Mouse (Mus musculus): ENCODE measurements around the gene Skap1. TPM values are rescaled to one million over a fixed set of nuclear protein-coding genes. Genes with fewer than 3 reads are reported as not detected.
A peak's percentile ranks its signal among the peaks of the same experiment; 100 is the strongest.

The Skap1 gene
- polyA plus RNA-seq, 1 experiment from 2014 or later = 7.6 TPM

DNA sequence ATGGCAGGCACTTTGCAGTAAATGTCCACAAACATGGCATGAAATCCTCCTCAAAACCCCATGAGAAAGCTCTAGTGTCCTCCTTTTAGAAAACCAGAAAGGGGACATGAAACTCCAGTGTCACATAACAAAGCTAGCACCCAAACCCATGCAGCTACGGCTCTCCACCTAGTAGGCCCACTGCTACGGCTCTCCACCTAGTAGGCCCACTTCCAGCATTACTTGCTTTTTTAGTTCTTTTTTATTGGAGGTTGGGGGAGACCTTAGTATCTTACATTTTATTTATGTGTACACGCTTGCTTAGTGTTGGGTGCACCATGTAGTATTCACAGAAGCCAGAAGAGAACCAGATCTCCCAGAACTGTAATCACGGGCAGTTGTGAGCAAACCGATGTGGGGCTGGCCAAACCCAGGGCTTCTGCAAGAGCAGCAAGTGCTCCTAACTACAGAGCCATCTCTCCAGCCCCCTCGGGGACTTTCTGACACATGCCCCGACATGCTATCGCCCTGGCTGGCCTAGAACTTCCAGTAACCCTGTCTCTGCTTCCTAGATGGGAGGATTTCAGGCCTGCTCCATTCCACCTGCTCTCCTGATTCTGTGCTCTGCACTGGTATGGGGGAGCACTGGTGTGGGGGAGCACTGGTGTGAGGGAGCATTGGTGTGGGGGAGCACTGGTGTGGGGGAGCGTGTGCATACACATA lies 307.0 kb downstream of the Skap1 start:
- Histone ChIP-seq H3K4me1 (replicated peaks; ENCODE audit: insufficient read depth, low read length) (peaks cover 3% of the 10 kb centered on the region; the same call in 1 of the 2 replicates), H3K36me3 (ENCODE audit: insufficient read depth, low read length) (peaks cover 30% of the 10 kb centered on the region; the same call in 1 of the 2 replicates), H3K9me3 (replicated peaks; ENCODE audit: low read length) (no peaks in the 10 kb centered on the region), H3K4me3 (replicated peaks; ENCODE audit: low read depth, low read length) (no peak overlapping the region), H3K9ac (ENCODE audit: low read depth, low read length) (no peak overlapping the region), H3K4me2 (ENCODE audit: low read length) (no peak overlapping the region), H3K27ac (no peak overlapping the region), H3K27me3 (ENCODE audit: insufficient read depth, low read length) (no peaks in the 10 kb centered on the region)
- 96% methylated on average over 9 of the region's 9 CpGs for WGBS
- ATAC-seq (replicated peaks; ENCODE audit: low FRiP score, low read depth) (no peak), DNase-seq (ENCODE audit: low spot score) (no peak)
- TF ChIP-seq CTCF (IDR thresholded peaks at IDR 0.05; ENCODE audit: low read depth) = no peak

DNA sequence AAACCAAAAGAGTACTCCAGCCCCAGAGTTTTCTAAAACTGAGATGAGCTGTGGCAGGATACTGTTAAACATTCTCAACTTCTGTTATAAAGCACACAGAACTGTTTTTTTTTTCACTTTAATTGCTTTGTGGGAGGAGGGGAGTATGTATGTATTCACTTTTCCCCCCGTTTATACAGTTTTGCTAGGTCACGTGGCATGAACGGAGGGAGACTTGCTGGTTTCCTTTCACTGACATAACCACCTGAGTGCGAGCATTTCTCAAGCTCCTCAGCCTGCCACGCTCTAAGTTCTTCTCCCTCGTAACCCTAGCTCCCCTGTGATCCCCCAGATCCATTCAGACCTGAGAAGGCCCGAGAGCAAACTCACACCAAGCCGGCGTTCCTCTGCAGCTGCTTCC lies 308.0 kb downstream of the Skap1 start:
- Histone ChIP-seq H3K4me1 (replicated peaks; ENCODE audit: insufficient read depth, low read length) (peaks cover 7% of the 10 kb centered on the region), H3K36me3 (ENCODE audit: insufficient read depth, low read length) (peaks cover 30% of the 10 kb centered on the region; the same call in 1 of the 2 replicates), H3K27ac (no peak overlapping the region), H3K4me3 (replicated peaks; ENCODE audit: low read depth, low read length) (no peak overlapping the region), H3K4me2 (ENCODE audit: low read length) (no peak overlapping the region), H3K27me3 (ENCODE audit: insufficient read depth, low read length) (no peaks in the 10 kb centered on the region), H3K9ac (ENCODE audit: low read depth, low read length) (no peak overlapping the region), H3K9me3 (replicated peaks; ENCODE audit: low read length) (no peaks in the 10 kb centered on the region)
- DNase-seq (ENCODE audit: low spot score) = no peak
- WGBS = 87% methylated on average over 9 of the region's 9 CpGs
- no peak for ATAC-seq (replicated peaks; ENCODE audit: low FRiP score, low read depth)
- no peak for TF ChIP-seq CTCF (IDR thresholded peaks at IDR 0.05; ENCODE audit: low read depth)

DNA sequence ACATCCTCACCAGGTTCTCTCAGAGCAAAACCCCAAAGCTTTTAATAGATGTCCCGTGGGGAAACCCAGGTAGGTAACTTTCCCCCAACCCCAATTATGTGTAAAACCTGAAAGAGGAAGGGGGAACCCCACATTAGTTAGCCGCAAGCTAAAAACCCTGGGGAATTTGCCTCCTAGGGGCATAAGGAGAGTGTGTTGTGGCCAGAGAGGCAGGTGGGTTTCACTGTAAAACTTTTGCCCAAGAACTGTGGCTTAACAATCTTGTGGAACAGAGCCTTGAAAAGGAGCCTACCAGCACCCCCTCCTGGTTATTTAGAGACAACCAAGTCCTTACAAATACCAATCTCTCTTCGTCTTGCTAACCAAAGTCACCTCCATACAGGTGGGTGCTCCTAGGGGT lies 310.1 kb downstream of the Skap1 start:
- DNase-seq (ENCODE audit: low spot score) (peak; percentile 50), ATAC-seq (replicated peaks; ENCODE audit: low FRiP score, low read depth) (no peak)
- Histone ChIP-seq H3K27ac (no peak overlapping the region), H3K36me3 (ENCODE audit: insufficient read depth, low read length) (peaks cover 22% of the 10 kb centered on the region; the same call in 1 of the 2 replicates), H3K9me3 (replicated peaks; ENCODE audit: low read length) (no peaks in the 10 kb centered on the region), H3K4me1 (replicated peaks; ENCODE audit: insufficient read depth, low read length) (peaks cover 7% of the 10 kb centered on the region), H3K4me3 (replicated peaks; ENCODE audit: low read depth, low read length) (no peak overlapping the region), H3K4me2 (ENCODE audit: low read length) (peak overlapping the region; percentile 16; the same call in 1 of the 2 replicates), H3K27me3 (ENCODE audit: insufficient read depth, low read length) (no peaks in the 10 kb centered on the region), H3K9ac (ENCODE audit: low read depth, low read length) (no peak overlapping the region)
- 72% methylated on average over 3 of the region's 3 CpGs for WGBS
- peak; percentile 53 for TF ChIP-seq CTCF (IDR thresholded peaks at IDR 0.05; ENCODE audit: low read depth)

DNA sequence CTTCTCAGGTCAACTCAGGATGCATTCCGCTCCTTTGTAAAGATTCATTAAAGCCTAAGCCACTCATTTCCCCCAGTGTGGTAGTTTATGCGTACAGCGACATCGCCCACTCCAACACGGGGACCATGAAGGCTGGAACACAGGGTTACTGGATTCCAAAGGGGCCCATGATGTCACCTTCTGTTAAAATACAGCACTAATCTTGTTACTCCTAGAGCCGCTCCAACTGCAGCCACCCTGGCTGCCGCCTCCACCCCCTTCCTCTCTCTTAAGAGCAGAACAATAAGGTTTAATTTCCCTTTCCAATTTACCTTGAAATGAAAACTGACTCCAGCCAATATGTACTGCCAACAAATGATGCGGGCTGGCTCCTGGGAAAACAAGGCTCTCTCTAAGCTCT lies 310.7 kb downstream of the Skap1 start:
- Histone ChIP-seq H3K9me3 (replicated peaks; ENCODE audit: low read length) (no peaks in the 10 kb centered on the region), H3K27ac (no peak overlapping the region), H3K4me3 (replicated peaks; ENCODE audit: low read depth, low read length) (no peak overlapping the region), H3K9ac (ENCODE audit: low read depth, low read length) (no peak overlapping the region), H3K4me1 (replicated peaks; ENCODE audit: insufficient read depth, low read length) (peaks cover 7% of the 10 kb centered on the region), H3K4me2 (ENCODE audit: low read length) (peak overlapping the region; percentile 16; the same call in 1 of the 2 replicates), H3K27me3 (ENCODE audit: insufficient read depth, low read length) (no peaks in the 10 kb centered on the region), H3K36me3 (ENCODE audit: insufficient read depth, low read length) (peaks cover 22% of the 10 kb centered on the region; the same call in 1 of the 2 replicates)
- ATAC-seq (replicated peaks; ENCODE audit: low FRiP score, low read depth) (no peak), DNase-seq (ENCODE audit: low spot score) (no peak)
- TF ChIP-seq CTCF (IDR thresholded peaks at IDR 0.05; ENCODE audit: low read depth) = no peak
- 60% methylated on average over 8 of the region's 8 CpGs for WGBS

DNA sequence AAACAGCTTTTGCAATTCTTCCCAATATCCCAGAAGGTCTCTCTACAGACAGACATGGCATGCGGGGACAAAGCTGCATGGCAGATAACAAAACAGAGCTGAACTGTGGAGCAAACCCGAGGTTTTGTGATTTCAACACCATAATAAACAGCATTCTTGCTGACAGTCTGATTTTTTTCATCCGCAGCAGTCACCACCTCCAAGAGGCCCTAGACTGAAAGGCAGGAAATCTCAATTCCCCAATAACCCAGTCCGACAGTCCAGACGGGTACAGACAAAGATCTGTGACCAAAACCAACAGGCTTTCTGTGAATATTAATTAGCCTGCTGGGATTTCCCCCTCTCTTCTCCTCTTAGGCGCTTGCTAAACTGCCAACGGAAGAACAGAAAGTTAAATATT lies 311.3 kb downstream of the Skap1 start:
- H3K4me2 ChIP-seq (ENCODE audit: low read length) = peak overlapping the region; percentile 9; the same call in 1 of the 2 replicates
- no peaks in the 10 kb centered on the region for H3K27me3 ChIP-seq (ENCODE audit: insufficient read depth, low read length)
- H3K9ac ChIP-seq (ENCODE audit: low read depth, low read length) = no peak overlapping the region
- no peak for ATAC-seq (replicated peaks; ENCODE audit: low FRiP score, low read depth)
- no peaks in the 10 kb centered on the region for H3K9me3 ChIP-seq (replicated peaks; ENCODE audit: low read length)
- peaks cover 7% of the 10 kb centered on the region for H3K4me1 ChIP-seq (replicated peaks; ENCODE audit: insufficient read depth, low read length)
- 54% methylated on average over 7 of the region's 7 CpGs for WGBS
- H3K36me3 ChIP-seq (ENCODE audit: insufficient read depth, low read length) = peaks cover 22% of the 10 kb centered on the region; the same call in 1 of the 2 replicates
- H3K4me3 ChIP-seq (replicated peaks; ENCODE audit: low read depth, low read length) = no peak overlapping the region
- TF ChIP-seq CTCF (IDR thresholded peaks at IDR 0.05; ENCODE audit: low read depth) = no peak
- no peak overlapping the region for H3K27ac ChIP-seq
- no peak for DNase-seq (ENCODE audit: low spot score)

DNA sequence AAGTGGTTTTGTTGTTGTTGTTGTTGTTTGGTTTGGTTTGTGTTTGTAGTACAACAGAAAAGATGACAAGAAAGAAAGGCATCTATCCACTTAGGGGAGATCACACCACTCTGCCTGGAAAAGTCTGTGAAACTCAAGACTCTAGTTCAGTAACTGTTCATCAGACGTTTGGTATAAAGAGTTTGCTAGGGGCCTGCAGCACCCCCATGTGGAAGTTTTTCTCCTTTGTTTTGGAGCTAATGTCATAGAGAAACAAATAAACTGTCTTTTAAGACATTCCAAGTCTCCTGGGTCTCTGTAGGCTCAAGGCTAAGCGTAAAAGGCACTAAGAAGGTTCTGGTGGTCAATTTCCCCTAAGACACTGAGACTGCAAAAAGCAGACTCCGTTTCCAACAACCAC lies 311.7 kb downstream of the Skap1 start:
- 20% methylated on average over 3 of the region's 3 CpGs for WGBS
- peaks cover 22% of the 10 kb centered on the region; the same call in 1 of the 2 replicates for H3K36me3 ChIP-seq (ENCODE audit: insufficient read depth, low read length)
- 0 out of 2 replicates have a peak overlapping the region, but pooled peaks have one; percentile 64 for H3K4me3 ChIP-seq (replicated peaks; ENCODE audit: low read depth, low read length)
- DNase-seq (ENCODE audit: low spot score) = peak; percentile 67
- H3K4me2 ChIP-seq (ENCODE audit: low read length) = peak overlapping the region; percentile 90
- no peaks in the 10 kb centered on the region for H3K27me3 ChIP-seq (ENCODE audit: insufficient read depth, low read length)
- peaks cover 7% of the 10 kb centered on the region for H3K4me1 ChIP-seq (replicated peaks; ENCODE audit: insufficient read depth, low read length)
- peak overlapping the region; percentile 60; the same call in 1 of the 2 replicates for H3K9ac ChIP-seq (ENCODE audit: low read depth, low read length)
- peak; percentile 65 for TF ChIP-seq CTCF (IDR thresholded peaks at IDR 0.05; ENCODE audit: low read depth)
- H3K27ac ChIP-seq = 0 out of 2 replicates have a peak overlapping the region, but pooled peaks have one; percentile 75
- no peak for ATAC-seq (replicated peaks; ENCODE audit: low FRiP score, low read depth)
- H3K9me3 ChIP-seq (replicated peaks; ENCODE audit: low read length) = no peaks in the 10 kb centered on the region

Data from kidney, postnatal 0 days (tissue).